Mouse (Mus musculus) CD8-positive naive resting alpha-beta T cell, adult 2 months (primary cell): ENCODE measurements around the gene Slk.

Experiments
- DNase-seq, 2 experiments: peaks; one replicate each; pipeline ENCODE4 v3.0.0; 2022; ENCODE audit warnings: low read depth in 2 of 2, low spot score in 2 of 2

The Slk gene

DNA sequence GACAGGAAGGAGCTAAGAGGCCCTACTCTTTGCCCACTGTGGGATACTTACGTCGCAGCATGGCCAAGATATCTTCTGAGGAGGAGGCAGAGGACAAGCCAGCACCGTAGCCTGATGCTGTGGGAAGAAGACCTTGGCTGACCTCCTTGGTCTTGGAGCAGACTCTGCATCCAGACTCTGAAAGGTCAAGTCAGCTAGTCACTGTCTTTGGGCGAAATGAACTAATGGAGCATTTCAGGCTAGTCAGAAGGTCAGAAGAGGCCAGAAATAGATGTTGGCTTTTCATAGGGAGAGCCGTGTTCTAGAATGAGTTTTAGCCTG lies 71.6 kb downstream of the Slk start:
- DNase-seq: no peak

DNA sequence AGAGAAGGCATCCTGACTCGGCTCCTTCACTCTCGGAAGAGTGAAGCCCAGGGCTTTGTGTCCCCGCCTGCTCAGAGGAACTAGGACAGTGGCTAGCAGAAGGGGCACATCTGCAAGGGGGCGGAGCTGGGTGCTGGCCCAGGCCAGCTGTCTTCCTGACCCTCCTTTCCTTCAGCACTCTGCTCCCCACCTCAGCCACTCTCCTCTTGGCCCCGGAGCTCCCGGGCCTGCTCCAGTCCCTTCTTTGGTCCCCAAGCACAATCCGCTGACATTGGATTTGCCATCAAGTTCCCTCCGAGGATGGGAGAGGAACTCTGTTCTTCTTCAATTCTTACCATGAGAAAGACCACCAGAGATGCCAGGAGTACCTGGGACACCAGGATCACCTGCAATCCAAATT lies 72.8 kb downstream of the Slk start:
- no peak for DNase-seq

DNA sequence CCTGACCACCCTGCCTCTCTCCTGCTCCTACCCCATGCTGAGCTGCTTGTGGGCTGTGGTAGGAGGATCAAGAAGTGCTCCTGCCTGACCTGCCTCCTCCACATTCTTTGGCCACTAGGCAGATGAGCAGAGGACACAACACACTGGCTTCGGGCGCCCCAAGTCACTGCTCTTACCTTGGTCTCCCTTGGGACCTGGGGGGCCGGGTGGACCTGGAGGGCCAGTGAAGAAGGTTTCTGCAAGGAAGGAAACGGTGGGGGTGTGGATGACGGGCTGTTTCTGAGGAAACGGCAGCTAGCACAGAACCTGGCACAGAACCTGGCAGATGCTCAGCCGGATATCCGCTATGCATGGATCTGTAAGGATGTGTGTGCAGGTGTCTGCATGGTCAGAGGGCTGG lies 73.7 kb downstream of the Slk start:
- DNase-seq: no peak

DNA sequence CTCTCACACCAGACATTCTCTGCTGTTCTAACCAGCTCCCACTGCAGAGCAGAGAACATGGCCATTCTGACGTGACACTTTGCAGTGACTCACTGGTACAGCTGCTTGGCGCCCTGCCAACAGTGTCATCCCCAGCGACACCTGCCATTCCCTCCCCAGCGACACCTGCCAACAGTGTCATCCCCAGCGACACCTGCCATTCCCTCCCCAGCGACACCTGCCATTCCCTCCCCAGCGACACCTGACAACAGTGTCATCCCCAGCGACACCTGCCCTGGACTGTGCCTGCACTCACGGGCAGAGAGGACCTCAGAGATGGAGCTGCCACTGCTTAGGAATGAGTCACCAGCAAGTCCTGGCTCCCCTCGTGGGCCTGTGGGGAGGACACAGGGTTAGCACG lies 75.4 kb downstream of the Slk start:
- DNase-seq: no peak

DNA sequence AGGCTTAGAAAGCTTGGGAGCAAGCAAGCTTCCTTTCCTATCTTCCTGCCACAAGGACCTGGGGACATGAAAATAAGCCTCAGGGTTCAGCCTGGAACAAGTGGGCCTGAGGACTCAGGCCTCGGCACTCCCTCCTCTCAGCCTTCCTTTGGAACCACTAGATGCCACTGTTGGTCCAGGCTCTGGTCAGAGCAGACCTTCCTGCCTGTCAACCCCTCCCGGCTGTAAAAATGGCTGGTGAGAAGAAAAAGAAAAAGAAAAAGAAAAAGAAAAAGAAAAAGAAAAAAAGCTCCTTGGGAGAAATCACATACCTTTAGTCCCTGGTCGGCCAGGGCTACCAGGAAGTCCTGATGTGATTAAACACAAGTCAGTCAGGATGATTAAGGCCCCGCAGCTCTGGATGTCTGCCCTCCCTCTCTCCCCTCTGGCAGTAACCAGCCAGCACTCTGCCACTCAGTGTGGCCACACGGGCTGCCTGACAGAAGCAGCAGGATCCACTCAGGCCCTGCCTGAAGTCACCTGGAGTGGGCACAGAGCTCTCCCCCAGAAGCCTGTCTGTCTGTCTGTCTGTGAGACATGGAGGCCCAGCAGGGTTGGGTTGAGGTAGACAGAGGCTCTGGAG lies 79.5 kb downstream of the Slk start:
- DNase-seq: no peak

DNA sequence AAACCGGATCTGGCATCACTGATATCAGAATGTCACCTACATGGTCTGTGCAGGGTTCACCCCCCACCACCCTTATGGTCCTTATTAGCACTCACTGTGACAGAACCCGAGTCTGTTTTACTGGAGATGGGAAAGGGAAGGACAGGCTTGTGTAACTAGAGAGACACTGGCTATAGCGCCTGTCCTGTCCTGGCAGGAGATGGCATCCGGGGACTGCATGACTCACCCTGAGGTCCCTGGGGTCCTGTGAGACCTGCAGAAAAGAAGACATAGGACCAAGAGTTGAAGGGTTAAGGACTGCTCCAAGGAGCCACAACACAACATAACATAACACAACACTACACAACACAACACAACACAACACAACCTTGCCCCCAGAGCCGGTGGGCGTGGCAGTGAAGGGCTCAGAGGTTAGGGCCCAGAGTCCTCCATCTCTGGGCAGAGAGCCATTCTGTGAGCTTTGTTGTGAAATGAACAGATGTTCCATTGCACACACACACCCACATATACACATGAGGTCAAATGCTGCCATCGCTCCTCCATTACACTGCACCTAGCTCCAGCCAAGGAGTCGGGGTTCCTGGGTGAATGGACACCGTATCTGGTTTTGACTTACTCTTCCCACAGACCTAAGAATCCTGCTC lies 80.4 kb downstream of the Slk start:
- DNase-seq: no peak

DNA sequence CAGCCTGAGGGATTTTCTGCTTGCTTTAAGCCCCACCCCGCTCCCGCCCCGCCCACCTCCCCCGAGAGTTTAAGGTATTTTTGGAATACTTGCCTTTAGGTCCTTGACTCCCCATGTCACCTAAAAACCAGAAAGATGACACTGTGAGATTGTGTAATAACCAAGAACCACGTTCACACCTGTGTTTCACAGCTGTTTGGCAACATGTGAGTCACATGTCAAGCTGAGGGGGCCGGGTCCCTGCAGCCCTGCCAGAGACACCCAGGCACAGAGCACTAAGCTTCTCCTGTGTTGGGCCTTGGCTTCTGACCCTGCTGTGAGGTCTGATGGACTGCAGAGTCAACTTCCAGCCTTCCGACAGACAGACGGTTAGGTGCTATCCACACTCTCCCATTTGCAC lies 88.1 kb downstream of the Slk start:
- no peak for DNase-seq

DNA sequence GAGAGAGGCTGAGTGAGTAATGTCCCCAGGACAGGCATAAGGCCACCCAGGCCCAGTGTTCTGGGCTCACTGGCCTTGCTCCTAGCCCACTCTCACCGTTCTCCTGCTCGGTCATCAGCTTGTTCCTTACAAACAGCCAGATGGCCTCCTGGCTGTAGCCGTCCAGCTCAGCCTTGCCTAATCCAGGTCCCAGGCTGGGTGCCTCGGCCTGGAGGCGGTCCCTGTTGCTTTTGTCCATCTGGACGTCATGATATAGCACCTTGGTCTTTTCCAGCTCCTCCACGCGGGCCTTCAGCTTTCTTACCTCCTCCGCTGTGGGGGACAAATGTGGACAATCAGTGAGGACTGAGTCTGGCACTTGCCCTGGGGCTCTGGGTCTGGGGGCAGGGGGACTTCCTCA lies 88.9 kb downstream of the Slk start:
- no peak for DNase-seq

DNA sequence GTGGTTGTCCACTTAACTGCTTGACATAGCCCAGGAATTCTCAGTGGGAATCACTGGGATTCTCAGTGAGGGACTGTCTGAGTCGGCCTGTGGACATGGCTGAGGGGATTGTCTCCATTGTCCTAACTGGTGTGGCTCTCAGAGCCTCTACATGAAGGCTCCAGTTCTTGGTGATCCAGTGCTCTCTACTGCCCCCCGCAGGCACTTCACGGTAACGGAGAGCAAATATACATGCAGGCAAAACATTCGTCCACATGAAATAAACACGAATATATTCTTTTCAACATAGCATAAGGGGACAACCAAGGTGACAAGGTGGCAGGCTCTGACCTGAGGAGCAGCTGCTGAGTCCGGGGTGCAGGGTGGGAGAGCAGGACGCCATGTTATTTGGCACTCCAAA lies 94.9 kb downstream of the Slk start:
- DNase-seq: peak in 1 of 2 experiments; percentile 18

DNA sequence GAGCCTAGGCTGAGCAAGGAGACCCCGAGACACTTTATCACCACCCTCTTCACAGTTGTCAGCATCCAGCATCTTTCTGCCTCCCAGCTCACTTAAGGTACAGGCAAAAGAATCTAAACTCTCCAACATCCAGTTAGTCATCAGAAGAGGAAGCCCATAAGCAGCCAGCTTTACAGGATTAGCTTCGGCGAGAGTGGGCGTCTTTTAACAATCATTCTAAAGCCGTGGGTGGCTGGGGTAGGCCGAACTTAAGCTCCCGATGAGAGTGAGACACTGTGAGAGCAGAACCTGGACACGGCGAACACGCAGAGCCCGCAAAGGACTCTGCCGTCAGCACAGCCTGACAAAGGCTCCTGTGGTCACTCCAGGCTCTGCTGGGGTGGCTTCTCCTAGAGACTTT lies 99.2 kb downstream of the Slk start:
- no peak for DNase-seq

DNA sequence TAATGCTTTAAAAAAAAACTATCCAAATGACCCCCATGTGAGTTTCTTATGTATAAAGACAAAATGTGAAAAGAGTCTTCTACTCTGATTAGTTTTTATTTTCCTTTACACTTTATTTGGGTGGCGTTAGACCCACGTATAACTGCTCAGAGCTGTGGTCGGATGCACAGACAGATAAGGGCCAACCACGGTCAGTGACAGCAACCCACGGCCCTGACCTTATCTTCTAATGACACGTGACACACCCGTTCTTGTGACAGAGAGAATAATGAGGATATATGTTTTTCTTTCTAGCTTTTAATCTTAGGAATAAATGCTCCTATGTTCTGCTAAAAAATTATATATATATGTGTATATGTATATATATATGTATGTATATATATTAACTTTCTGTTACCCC lies 110.1 kb downstream of the Slk start:
- DNase-seq: no peak

DNA sequence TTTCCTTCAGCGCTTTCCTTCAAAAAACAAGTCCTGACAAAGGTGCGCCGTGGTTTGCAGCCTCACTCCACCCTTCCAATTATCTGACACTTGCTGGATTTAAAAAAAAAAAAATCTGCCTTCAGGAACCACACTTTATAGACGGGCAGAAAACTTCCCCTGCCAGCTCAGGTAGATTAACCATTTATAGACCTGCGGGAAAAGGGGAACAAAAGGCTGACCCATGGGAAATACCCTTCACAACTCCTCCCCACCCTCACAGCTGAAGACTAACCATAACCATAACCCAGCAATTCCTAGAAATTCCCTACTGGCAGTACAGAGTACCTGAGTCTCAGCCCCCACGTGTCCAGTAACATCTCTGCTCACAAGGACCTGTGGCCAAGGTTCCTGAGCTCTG lies 112.5 kb downstream of the Slk start, which contains the start of gene Col17a1:
Gene Col17a1 (minus strand): TSS at position 101 of the 400 bp plus-strand sequence.
- no peak for DNase-seq
